Mouse (Mus musculus) regulatory T cell (primary cell): ENCODE results near the gene Lrp1.

Experiments
- in situ Hi-C: fragments of 300-600 bp; cut with MboI, MseI; formaldehyde crosslinking; loops from one replicate; pipeline ENCODE4 v1.15.1; 2025; ENCODE audit warnings: high pct_unique_total_duplicates

The Lrp1 gene

GRCm38 (mm10) chr10:127526048-127526447 lies 94.9 kb downstream of the Lrp1 start:
- in situ Hi-C loops = no loop called here

- in situ Hi-C loops = no loop called here
These were observed 96.2 kb downstream of the Lrp1 start for GRCm38 (mm10) chr10:127524646-127525255.

- in situ Hi-C loops = no loop called here
These were observed 98.8 kb downstream of the Lrp1 start, which contains the start of gene Shmt2 for GRCm38 (mm10) chr10:127522088-127522581. Shmt2 (minus strand) TSS chr10:127522444.

- in situ Hi-C loops = no loop called here
These were observed 99.3 kb downstream of the Lrp1 start for GRCm38 (mm10) chr10:127521611-127522080.

- in situ Hi-C loops = no loop called here
These were observed 100.1 kb downstream of the Lrp1 start for GRCm38 (mm10) chr10:127520714-127521357.

GRCm38 (mm10) chr10:127519903-127520713 lies 100.8 kb downstream of the Lrp1 start:
- in situ Hi-C loops = no loop called here

- in situ Hi-C loops = no loop called here
These were observed 101.8 kb downstream of the Lrp1 start for GRCm38 (mm10) chr10:127519041-127519701.

- in situ Hi-C loops = no loop called here
These were observed 103.0 kb downstream of the Lrp1 start for GRCm38 (mm10) chr10:127517941-127518340.

GRCm38 (mm10) chr10:127516576-127517260 lies 104.2 kb downstream of the Lrp1 start:
- in situ Hi-C loops = no loop called here

- in situ Hi-C loops = no loop called here
These were observed 104.9 kb downstream of the Lrp1 start for GRCm38 (mm10) chr10:127515983-127516459.

- in situ Hi-C loops = no loop called here
These were observed 105.5 kb downstream of the Lrp1 start for GRCm38 (mm10) chr10:127515271-127515982.

- in situ Hi-C loops = no loop called here
These were observed 106.2 kb downstream of the Lrp1 start, which contains the start of gene Ndufa4l2 for GRCm38 (mm10) chr10:127514764-127515163. Ndufa4l2 (plus strand) TSS chr10:127514967.

GRCm38 (mm10) chr10:127514111-127514698 lies 106.7 kb downstream of the Lrp1 start:
- in situ Hi-C loops = no loop called here

GRCm38 (mm10) chr10:127513501-127514091 lies 107.4 kb downstream of the Lrp1 start:
- in situ Hi-C loops = no loop called here

- in situ Hi-C loops = no loop called here
These were observed 108.1 kb downstream of the Lrp1 start for GRCm38 (mm10) chr10:127512813-127513212.

- in situ Hi-C loops = no loop called here
These were observed 108.7 kb downstream of the Lrp1 start for GRCm38 (mm10) chr10:127512307-127512666.

- in situ Hi-C loops = no loop called here
These were observed 109.2 kb downstream of the Lrp1 start for GRCm38 (mm10) chr10:127511634-127512306.

- in situ Hi-C loops = no loop called here
These were observed 109.9 kb downstream of the Lrp1 start for GRCm38 (mm10) chr10:127510895-127511617.
